Mouse (Mus musculus): ENCODE data around the gene Napa. TPM values are rescaled to one million over a fixed set of nuclear protein-coding genes. Genes with fewer than 3 reads are reported as not detected.

Napa gene
- total RNA-seq, 1 experiment from 2014 or later = 76.8 TPM

DNA sequence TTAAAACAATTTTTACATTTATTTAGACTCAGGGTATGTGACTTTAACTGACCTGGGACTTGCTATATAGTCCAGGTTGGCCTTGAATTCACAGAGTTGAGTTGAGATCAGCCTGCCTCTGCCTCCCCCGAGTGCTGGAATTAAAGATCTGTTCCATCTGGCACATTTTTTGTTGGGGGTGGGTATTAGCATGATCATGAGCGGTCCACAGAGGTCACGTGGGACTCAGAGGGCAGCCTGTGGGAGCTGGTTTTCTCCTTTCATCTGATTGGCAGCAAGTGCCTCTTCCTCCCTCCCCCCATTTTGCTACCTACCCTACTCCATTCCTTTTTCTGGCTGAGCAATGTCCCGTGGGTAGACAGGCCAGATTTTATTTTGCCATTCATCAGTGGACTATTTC is 17.7 kb upstream of the Napa start:
- ATAC-seq (replicated peaks; ENCODE audit: insufficient number of reproducible peaks, low FRiP score, low TSS enrichment, poor library complexity, severe bottlenecking) = no peak

DNA sequence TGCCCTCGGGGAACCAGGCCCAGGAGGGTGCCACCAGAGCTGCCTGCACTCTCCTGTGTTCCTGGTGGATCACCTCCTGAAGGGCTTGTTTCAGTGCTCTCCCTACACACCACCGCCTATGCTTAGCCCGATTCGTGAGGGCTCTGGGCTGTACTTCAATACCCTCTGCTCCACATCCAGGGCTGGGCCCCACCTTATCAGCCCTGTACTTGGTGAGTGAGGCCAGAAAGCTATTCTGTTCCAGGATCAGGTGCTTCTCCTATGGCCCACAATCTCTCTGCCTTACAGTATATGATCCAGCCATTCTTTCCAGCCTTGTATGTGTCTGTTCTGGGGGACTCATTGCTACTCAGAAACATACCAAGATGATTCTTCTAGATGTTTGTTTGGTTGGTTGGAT is 14.9 kb upstream of the Napa start:
- ATAC-seq (replicated peaks; ENCODE audit: insufficient number of reproducible peaks, low FRiP score, low TSS enrichment, poor library complexity, severe bottlenecking) = no peak

DNA sequence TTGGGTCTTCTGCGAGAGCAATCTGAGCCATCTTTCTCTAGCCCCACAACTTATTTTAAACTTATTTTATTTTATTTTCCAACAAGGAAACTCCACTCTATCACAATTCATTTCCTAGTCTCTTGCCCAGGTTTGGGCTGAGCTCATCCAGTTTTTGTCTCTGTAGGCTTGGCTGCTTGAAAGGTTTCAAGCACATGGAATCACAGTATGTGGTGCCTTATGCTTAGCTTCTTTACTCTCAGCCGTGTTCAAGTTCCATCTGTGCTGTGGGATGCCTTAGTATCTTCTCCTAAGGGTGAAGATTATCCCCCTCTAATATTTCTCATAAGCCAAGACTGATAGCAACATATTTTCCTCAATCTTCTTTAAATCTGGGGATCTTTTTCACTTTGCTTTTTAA is 10.7 kb upstream of the Napa start:
- no peak for ATAC-seq (replicated peaks; ENCODE audit: insufficient number of reproducible peaks, low FRiP score, low TSS enrichment, poor library complexity, severe bottlenecking)

DNA sequence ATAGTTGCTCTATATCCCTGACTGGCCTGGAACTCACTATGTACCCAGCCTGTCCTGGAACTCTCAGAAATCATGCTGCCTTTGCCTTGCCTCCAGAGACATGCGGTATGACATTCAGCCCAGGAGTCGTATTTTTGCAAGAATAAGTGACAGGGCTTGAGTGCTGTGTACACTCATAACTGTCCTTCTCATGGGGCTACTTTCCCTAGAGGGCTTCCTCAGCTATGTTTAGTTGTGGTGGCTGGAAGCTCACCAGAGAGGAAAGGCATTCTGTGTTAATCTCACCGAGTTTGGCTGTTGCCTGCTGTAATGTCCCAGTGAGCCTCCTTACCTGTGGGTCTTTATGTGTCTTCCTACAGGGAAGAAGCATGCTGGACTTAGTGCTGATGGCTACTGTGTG is 3.7 kb upstream of the Napa start:
- no peak for ATAC-seq (replicated peaks; ENCODE audit: insufficient number of reproducible peaks, low FRiP score, low TSS enrichment, poor library complexity, severe bottlenecking)

DNA sequence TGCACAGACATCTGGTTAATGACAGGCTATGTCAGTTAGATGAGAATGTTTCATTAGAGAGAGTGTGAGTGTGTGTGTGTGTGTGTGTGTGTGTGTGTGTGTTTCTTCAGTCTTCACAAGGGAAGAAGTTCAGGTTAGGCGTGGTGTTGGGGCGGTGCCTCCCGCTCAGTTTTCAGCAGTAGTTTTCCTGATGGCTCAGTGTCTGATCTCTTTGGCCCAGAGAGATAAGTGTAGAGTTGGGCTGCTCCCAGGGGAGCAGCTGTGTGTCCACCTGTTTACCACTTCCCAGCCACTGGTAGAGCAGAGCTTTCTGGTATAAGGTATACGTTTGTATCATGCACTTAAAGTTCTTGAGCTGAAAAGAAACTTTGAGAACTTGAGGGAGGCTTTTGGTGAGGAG is 1.6 kb downstream of the Napa start:
- ATAC-seq (replicated peaks; ENCODE audit: insufficient number of reproducible peaks, low FRiP score, low TSS enrichment, poor library complexity, severe bottlenecking) = no peak

DNA sequence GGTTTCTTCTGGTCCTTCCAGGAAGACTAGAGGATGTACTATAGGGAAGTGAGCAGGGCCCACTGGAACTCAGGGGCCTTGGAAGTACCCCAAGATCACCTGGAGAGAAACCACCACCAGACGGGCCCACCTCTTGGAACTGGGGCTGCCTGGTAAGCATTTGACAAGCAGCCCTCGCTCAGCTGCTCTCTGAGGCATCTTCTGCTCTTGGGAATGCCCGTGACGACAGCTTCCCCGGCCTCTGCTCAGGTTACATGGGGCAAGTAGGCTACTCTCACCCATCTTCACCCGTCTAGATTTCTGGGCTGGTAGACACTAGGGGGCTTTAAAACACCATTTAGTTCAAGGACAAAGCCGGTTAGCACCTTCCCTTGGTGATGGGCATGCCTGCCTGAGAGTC is 2.8 kb downstream of the Napa start:
- no peak for ATAC-seq (replicated peaks; ENCODE audit: insufficient number of reproducible peaks, low FRiP score, low TSS enrichment, poor library complexity, severe bottlenecking)

DNA sequence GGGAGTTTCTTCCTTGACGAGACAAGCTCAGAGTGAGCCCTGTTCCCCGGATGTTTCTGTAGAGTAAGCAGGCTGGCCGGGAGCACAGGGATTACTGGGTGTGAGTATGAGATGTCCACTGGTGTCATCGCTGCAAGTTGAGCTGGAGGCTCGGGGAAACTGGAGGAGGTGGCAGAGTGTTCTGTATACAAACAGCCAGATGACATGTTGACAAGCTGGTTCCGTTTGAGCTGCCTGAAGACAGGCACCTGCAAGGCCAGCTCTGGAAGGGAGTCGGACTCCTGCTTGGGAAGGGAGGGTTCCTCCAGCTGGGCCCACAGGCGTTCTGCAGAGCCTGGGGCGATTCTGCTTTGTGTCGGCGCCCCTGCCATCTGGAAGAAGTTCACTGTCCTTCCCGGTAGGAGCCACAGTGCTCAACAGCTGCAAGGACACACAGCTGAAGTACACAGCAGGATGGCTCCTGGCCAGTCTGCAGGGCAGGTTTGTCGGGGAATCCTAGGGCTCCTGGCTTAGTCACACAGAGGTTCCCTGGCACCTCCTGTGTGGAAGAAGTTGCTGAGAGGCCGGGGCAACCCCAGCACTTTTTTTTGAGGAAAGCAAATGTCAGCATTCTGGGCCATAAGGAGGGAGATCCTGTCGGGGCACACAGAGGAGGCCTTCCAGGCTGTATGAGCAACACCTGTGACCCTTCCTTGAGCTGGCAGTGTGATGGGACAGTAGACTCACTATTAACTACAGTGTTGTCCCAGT is 3.6 kb downstream of the Napa start:
- ATAC-seq (replicated peaks; ENCODE audit: insufficient number of reproducible peaks, low FRiP score, low TSS enrichment, poor library complexity, severe bottlenecking) = no peak

DNA sequence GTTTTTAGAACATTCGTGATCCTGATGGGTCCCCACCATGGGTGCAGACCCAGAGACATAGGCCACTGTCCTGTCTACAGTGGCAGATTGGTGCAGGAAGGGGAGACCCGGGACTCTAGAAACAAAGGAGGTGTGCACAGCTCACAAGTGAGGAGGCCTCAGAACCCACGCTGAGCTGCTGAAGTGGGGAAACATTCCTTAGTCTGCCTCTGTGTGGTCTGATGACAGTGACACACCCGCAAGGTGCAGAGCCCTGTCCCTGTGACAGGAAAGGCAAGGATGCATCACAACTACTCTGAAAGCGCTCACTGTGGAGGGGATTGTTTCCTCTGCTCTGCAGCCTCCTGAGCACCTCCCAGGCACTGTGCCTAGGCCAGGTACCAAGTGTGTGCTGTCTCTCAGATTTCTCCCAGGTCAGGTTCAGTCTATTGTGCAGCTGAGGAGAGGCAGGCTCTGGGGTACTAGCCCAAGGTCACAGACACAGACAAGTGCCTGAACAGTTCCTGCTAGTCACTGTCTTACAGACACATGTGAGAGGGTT is 4.5 kb downstream of the Napa start:
- ATAC-seq (replicated peaks; ENCODE audit: insufficient number of reproducible peaks, low FRiP score, low TSS enrichment, poor library complexity, severe bottlenecking) = no peak

DNA sequence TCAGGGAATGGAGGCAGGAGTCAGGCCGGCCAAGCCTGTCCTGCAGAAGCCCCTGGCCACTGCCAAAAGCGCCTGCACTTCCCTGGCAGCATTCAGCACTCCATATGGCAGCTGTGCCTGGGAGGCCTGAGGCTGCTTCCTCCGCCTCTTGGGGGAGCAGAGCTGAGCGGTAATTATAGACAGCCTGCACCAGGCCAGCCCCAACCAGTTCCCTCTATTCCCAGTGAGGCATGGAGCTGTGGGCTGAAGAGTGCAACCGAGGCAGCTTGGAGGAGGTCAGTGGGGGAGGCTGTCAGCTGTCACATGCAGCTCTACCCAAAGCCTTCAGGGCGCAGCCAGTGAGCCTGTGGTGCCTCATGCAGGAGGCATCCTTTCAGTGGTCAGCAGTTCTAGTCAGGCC is 5.5 kb downstream of the Napa start:
- no peak for ATAC-seq (replicated peaks; ENCODE audit: insufficient number of reproducible peaks, low FRiP score, low TSS enrichment, poor library complexity, severe bottlenecking)

DNA sequence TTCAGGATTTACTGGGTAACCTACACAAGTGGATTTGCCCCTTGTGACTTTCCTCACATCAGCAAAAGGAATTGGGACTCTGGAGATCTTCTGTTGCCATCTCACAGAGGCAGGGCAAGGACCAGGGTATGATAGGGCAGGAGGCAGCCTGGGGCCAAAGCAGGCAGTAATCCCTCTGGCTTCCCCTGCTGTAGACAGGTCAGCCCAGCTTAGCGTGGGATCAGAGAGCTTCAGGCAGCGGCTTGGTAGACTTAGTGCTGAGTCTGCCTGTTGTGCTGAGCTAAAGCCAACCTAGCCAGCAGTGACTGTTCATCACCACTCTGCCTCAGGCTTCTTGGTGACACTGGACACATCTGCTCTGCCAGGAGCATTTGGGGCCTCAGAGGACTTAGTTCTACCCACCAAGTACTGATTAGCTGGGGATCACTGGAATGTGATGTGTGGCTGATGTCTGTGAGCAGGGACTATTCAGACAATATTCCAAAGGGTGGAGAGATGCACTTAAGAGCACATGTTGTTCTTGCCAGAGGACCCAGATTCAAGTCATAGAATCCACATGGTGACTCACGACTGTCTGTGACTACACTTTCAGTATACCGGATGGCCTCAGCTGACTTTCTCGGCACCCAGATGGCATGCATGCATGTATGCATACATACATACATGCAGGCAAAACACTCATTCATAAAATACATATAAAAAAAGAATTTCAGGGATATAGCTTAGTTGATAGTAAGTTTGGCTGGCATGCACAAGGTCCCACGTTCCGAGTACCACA is 6.5 kb downstream of the Napa start:
- ATAC-seq (replicated peaks; ENCODE audit: insufficient number of reproducible peaks, low FRiP score, low TSS enrichment, poor library complexity, severe bottlenecking) = no peak

DNA sequence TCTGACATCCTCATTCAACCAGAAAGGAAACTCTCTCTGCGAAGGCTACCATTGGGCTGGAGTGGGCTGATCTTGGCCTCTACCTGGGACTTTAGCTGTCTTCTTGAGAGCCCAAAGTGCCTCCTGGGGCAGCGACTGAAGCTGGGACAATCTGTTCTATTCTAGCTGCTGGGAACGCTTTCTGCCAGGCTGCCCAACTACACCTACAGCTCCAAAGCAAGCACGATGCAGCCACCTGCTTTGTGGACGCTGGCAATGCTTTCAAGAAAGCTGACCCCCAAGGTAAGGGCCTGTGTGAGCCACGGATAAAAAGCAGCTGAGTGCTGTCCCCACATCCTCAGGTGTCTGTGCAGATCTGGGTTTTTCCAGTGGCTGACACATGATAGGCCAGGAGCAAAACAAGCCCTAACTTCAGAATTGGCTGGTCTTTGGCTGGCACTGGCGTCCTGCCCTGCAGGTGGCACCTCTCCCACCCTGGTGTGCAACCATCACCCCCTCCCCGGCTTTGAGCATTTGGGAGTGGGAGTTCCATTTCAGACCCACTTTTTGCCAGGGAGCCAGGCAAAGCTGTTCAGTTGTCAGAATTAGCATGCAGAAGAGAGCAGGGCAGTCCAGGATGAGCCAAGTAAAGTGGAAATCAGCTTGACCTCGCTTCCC is 10.8 kb downstream of the Napa start:
- no peak for ATAC-seq (replicated peaks; ENCODE audit: insufficient number of reproducible peaks, low FRiP score, low TSS enrichment, poor library complexity, severe bottlenecking)

DNA sequence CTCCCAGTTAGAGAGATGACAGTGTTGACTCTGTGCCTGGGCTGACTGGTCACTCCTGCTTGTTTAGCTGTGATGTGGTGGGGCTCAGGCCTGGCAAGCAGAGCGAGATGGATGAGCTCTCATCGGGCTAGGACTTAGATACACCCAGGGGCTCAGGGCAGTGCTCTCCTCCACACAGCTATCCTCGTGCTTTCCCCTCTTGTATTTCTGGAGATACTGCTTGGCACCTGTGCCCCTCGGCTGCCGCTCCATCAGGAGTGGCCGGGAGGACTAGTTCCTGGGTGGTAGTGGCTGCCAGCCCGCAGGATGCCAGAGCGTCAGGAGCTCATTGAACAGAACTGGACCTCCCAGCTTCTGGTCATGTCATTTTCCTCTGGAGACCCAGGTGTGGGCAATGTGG is 11.9 kb downstream of the Napa start:
- ATAC-seq (replicated peaks; ENCODE audit: insufficient number of reproducible peaks, low FRiP score, low TSS enrichment, poor library complexity, severe bottlenecking) = no peak

DNA sequence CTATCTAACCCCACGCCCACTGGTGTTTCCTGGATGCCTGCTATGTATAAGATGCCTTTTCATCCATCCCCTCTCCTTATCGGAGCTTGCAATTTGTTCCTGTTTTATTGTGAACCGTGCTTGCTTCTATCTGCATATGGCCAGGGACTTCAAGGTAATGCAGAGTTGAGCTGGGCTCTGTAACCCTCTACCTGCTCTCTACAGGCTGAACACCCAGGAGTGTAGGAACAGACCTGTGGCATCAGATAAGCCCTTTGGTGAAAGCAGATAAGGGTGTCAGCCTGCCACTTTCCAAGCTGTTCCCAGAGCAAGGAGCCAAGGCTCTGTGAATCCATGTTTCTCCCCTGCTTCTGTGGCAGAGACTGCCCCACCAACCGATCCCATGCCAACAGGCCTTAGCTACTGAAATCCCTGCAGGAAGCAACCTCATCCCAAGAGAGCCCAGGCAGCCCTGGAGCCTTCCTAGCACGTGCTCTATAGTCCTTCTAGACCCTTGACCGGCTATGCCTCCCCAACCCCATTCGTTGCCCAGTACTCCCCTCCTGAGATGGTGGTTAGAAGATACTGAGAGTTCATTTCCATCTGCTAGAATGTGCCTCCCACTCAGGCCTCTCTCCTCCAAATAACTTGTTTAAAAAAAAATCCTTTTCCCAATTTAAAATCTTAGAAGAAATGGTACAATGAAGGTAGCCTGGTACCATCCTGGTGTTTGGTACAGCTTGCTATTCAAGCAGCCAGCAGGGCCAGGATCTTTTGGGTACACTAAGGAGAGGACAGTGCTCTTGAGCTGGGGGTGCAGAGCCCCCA is 13.2 kb downstream of the Napa start:
- ATAC-seq (replicated peaks; ENCODE audit: insufficient number of reproducible peaks, low FRiP score, low TSS enrichment, poor library complexity, severe bottlenecking) = no peak

DNA sequence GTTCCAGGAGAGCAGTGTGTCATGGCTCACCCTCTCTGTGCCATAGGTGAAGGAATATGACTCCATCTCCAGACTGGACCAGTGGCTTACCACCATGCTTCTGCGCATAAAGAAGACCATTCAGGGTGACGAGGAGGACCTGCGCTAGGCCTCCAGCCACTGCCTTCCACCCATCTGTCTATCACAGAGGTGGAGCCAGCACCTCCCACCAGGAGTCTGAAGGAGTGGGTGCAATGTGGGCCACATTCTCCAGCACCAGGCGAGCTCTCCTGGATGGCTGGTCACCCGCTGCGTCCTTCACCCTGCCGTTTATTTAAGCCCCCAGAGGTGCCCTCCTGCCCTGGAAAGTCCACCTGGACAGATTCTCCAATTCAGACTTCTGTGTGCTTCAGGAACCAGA is 18.2 kb downstream of the Napa start:
- no peak for ATAC-seq (replicated peaks; ENCODE audit: insufficient number of reproducible peaks, low FRiP score, low TSS enrichment, poor library complexity, severe bottlenecking)

DNA sequence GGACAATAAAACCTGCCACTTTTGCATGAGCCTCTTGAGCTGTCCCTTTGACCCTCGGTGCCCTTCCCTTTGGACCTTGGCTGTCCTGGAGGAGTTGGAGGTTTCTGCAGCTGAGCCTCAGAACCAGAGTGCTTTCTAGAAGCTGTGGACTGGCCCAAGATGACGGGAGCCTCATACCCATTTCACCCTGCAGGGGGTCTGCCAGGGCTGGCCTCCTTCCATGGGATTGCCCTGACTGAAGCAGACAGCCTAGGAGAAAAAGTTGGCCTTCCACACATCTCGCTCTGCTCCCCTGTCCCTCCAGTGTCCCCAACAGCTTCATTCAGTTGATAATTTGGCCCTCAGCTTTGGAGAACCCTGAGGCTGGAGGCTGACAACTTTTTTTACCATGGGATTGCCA is 18.8 kb downstream of the Napa start:
- ATAC-seq (replicated peaks; ENCODE audit: insufficient number of reproducible peaks, low FRiP score, low TSS enrichment, poor library complexity, severe bottlenecking) = no peak

DNA sequence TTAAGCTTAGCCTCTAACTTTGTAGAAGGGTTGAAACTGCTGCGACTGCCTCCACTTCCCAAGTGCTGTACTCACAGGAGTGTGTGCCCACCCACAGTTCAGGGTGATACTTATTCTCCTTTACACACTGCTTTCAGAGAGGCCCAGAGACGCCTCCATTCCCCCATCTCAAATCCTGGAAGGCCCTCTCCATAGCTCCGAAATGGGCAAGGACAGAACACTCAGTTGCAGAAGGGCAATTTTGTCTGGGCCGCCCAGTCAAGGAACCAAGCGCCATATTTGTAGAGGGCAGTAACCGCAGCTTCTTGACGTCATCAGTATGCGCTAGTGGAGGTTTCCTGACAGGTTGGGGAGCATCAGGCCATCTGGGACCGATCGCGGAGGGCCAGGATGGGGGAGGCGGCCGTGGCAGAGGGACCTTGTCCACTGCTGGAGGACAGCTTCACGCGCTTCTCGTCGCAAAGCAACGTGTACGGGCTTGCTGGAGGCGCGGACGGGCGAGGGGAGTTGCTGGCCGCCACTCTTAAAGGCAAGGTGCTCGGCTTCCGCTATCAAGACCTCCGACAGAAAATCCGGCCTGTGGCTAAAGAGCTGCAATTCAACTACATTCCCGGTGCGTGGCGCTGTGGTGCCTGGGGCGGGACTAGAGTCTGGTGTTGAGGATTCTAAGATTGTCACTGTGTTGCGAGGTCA is 21.5 kb downstream of the Napa start, which contains the start of gene Kptn:
TSS of gene Kptn (plus strand) at position 327 of the 693 bp plus-strand sequence.
- ATAC-seq (replicated peaks; ENCODE audit: insufficient number of reproducible peaks, low FRiP score, low TSS enrichment, poor library complexity, severe bottlenecking) = peak; percentile 86

DNA sequence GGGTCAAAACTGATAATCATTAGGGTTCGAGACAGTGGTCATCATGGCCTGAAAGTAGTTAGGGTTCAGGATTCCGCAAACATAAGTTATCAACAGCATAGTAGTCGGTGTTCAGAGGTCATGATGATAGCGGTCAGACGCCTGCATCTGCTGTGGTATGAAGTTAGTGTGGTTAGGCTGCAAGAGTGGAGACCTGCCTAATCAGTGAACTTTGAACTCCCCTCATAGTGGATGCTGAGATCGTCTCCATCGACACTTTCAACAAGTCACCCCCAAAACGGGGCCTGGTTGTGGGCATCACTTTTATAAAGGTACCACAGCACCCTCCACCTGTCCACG is 22.0 kb downstream of the Napa start:
- ATAC-seq (replicated peaks; ENCODE audit: insufficient number of reproducible peaks, low FRiP score, low TSS enrichment, poor library complexity, severe bottlenecking) = no peak

DNA sequence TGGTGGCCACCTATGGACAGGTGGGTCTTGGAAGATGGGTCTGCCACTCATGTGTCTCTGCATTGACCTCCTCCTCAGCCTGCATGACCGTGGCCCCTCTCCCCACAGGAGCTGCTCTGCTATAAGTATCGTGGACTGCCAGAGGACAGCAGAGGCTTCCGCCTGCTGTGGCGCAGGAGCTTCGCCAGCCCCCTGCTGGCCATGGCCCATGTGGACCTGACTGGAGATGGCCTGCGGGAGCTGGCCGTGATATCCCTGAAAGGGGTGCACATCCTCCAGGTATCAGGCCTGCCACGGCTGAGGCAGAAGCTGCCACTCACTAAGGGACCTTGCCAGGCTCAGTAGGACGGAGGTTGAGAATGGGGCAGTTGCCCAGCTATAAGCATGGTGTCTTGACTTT is 27.6 kb downstream of the Napa start:
- no peak for ATAC-seq (replicated peaks; ENCODE audit: insufficient number of reproducible peaks, low FRiP score, low TSS enrichment, poor library complexity, severe bottlenecking)
